Mouse (Mus musculus): ENCODE measurements around the gene Msto1.
"Not testable (repeated sequence)": the region's sequence is repeated elsewhere in the genome, so short reads cannot be mapped to it uniquely, and the experiment has no call there.

GRCm38 (mm10) chr3:88867177-88867576 is 46.6 kb downstream of the Msto1 start:
- TF ChIP-seq ZKSCAN1 (IDR thresholded peaks at IDR 0.05; ENCODE audit: low read depth, low read length); TBP (IDR thresholded peaks at IDR 0.05; ENCODE audit: low read depth, low read length); MAZ (IDR thresholded peaks at IDR 0.05; ENCODE audit: low read depth, low read length); EP300 (IDR thresholded peaks at IDR 0.05; ENCODE audit: low read depth in 1 of 2, low read length in 2 of 2); CTCF (IDR thresholded peaks at IDR 0.05 in 2 of 3, conservative IDR thresholded peaks at IDR 0.05 in 1 of 3; ENCODE audit: control insufficient read depth in 1 of 3, insufficient read depth in 1 of 3, low read depth in 2 of 3, low read length in 3 of 3, poor library complexity in 1 of 3, severe bottlenecking in 1 of 3); USF1 (IDR thresholded peaks at IDR 0.05; ENCODE audit: low read depth, low read length); MEF2A (IDR thresholded peaks at IDR 0.05; ENCODE audit: extremely low read depth, insufficient replicate concordance, low read depth, low read length, poor library complexity, severe bottlenecking); POLR2AphosphoS2 (IDR thresholded peaks at IDR 0.05; ENCODE audit: low read length); TCF12 (IDR thresholded peaks at IDR 0.05; ENCODE audit: low read depth, low read length); KAT2A (conservative IDR thresholded peaks at IDR 0.05; ENCODE audit: low read depth, low read length); POLR2A (IDR thresholded peaks at IDR 0.05; ENCODE audit: control insufficient read depth in 1 of 2, insufficient read depth in 1 of 2, low read depth in 1 of 2, low read length in 2 of 2, poor library complexity in 1 of 2): not testable (repeated sequence)
